Mouse (Mus musculus): ENCODE data around the gene Galnt9. TPM values are rescaled to one million over a fixed set of nuclear protein-coding genes. Genes with fewer than 3 reads are reported as not detected.

The Galnt9 gene
- polyA plus RNA-seq, 1 experiment from 2014 or later = not detected

DNA sequence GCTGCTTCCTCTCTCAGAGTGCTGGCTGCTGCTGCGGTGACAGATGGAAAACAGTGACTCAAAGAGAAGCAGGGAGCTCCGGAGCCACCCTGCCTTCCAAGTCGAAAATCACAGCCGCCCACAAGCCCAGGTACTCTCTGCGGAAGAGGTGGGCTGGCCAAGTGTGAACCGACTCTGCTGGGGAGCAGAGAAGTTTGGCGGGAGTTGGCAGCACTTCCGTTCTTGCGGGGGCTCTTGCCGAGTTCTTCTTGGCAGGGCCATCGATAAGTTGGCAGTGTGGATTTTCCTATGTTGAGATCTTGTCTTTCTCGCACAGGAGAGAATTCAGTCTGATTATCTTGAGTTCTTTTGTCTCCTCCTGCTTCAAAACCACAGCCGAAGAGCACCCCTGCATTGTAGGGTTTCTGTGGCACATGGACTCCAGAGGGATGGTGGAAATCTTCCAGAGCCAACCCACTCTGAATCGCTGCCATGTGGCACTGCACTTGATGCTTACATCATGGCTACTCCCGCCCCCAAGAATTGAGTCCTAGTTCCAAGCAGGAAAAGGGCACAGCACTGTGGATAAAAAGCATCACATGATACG lies 18.7 kb downstream of the Galnt9 start:
- Histone ChIP-seq H3K4me1 (peaks cover 16% of the 10 kb centered on the region), H3K27ac (no peak overlapping the region), H3K27me3 (replicated peaks) (no peaks in the 10 kb centered on the region), H3K9me3 (replicated peaks) (no peaks in the 10 kb centered on the region), H3K4me3 (no peak overlapping the region), H3K36me3 (no peaks in the 10 kb centered on the region), H3K9ac (no peak overlapping the region), H3K4me2 (no peak overlapping the region)
- ATAC-seq = no peak
- 60% methylated on average over 16 of the region's 16 CpGs for WGBS (ENCODE audit: insufficient replicate concordance)

DNA sequence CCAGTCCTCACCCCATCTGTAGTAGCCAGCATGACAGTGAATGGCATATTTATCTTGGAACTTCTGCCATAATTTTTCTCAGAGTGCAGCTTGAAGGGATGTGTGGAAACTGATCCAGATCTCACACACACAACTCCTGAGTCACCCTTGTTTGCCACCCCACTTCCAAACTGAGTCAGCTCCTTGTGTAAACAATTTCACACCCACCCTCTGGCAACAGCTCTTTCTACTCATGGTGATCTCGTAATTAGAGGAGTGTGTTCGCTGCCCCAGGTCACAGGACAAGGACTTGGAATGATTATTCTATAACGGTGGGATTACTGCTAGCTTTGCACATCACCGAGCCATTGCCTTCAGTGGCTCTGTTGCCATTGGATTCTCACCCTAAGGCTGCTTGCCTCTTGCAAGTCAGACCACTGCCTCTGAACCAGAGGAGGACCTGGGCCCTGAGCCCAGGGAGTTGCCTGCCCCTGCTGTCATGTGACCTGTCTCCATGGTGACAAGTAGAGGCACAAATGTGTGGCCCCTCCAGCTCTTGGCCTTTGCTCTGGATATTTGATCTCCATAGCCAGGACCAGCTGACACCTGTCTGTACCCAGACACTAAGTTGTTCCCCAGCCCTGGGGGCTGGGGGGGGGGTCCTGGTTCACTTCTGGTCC lies 21.0 kb downstream of the Galnt9 start:
- ATAC-seq = no peak
- Histone ChIP-seq H3K9ac (no peak overlapping the region), H3K4me3 (no peak overlapping the region), H3K4me1 (peaks cover 23% of the 10 kb centered on the region), H3K27me3 (replicated peaks) (peaks cover 5% of the 10 kb centered on the region; the same call in 1 of the 2 replicates), H3K9me3 (replicated peaks) (no peaks in the 10 kb centered on the region), H3K36me3 (no peaks in the 10 kb centered on the region), H3K27ac (no peak overlapping the region), H3K4me2 (no peak overlapping the region)
- WGBS (ENCODE audit: insufficient replicate concordance) = 54% methylated on average over 4 of the region's 4 CpGs

DNA sequence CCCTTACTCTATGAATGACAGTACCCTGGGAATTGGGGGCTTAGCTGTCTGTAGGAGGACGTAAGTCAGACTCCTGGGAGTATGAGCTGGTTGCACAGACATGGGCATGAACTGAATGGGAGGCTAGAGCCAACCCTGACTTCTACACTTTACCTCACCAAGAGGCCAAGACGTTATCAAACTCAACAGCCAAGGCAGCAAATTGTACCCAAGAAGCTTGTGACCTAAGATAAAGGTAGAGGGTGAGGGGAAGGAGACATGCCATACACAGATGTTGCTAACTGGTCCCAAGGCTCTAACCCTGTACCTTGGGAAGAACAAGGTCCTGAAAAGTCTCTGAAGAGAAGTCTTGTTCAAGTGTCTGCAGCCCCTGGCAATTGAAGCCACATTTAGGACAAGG lies 23.4 kb downstream of the Galnt9 start:
- 44% methylated on average over 2 of the region's 2 CpGs for WGBS (ENCODE audit: insufficient replicate concordance)
- peak; percentile 84 for ATAC-seq
- Histone ChIP-seq H3K27ac (peak overlapping the region; percentile 36; the same call in 1 of the 2 replicates), H3K4me1 (peaks cover 23% of the 10 kb centered on the region), H3K4me3 (no peak overlapping the region), H3K36me3 (no peaks in the 10 kb centered on the region), H3K27me3 (replicated peaks) (peaks cover 8% of the 10 kb centered on the region; the same call in 1 of the 2 replicates), H3K9me3 (replicated peaks) (no peaks in the 10 kb centered on the region), H3K4me2 (0 out of 2 replicates have a peak overlapping the region, but pooled peaks have one; percentile 18), H3K9ac (no peak overlapping the region)

DNA sequence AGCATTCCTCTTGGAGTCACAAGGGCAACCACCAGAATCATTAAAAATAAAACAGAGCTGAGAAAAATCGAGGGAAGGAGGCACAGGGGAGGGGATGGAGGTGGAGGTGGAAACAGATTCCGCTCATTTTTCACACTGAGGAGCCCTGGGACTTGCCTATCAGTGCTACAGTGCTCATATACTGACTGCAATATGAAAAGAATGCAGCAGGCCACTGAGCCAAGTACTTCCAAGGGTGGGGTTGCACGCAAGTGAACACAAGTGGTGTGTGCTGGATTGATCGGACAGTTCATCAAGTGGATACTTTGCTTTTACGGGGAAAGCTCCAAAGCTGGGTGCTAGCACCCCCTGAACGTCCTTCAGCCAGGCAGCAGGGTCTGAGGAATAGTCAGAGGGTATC lies 30.7 kb downstream of the Galnt9 start:
- Histone ChIP-seq H3K27ac (no peak overlapping the region), H3K4me3 (no peak overlapping the region), H3K27me3 (replicated peaks) (peaks cover 4% of the 10 kb centered on the region; the same call in 1 of the 2 replicates), H3K4me1 (no peaks in the 10 kb centered on the region), H3K4me2 (no peak overlapping the region), H3K36me3 (no peaks in the 10 kb centered on the region), H3K9ac (no peak overlapping the region), H3K9me3 (replicated peaks) (no peaks in the 10 kb centered on the region)
- no peak for ATAC-seq
- whole genome bisulfite sequencing (ENCODE audit: insufficient replicate concordance) = 54% methylated on average over 6 of the region's 6 CpGs

DNA sequence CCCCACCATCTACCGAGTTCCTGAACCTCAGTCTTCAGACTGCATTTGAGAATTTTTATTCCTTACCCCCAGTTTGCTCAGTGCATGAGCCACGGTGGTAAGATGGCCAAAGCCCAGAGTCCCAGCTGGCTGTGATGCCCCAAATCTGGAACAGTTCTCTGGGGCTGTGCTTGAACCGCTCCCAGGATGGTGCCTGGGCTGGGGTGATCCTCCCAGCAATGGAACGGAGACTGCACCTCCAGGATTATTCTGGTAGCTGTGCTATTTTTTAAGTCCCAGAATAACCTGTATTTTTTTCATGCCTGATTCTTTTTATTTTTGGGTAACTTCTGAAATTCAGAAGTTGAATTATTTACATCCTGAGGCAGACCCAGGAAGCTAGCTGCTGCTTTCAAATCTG lies 35.1 kb downstream of the Galnt9 start:
- Histone ChIP-seq H3K4me2 (no peak overlapping the region), H3K27ac (no peak overlapping the region), H3K4me1 (no peaks in the 10 kb centered on the region), H3K9ac (no peak overlapping the region), H3K4me3 (no peak overlapping the region), H3K27me3 (replicated peaks) (0 out of 2 replicates have a peak, but pooled peaks cover 7% of the 10 kb centered on the region), H3K9me3 (replicated peaks) (no peaks in the 10 kb centered on the region), H3K36me3 (no peaks in the 10 kb centered on the region)
- ATAC-seq = no peak
- 70% methylated on average over 4 of the region's 4 CpGs for WGBS (ENCODE audit: insufficient replicate concordance)

DNA sequence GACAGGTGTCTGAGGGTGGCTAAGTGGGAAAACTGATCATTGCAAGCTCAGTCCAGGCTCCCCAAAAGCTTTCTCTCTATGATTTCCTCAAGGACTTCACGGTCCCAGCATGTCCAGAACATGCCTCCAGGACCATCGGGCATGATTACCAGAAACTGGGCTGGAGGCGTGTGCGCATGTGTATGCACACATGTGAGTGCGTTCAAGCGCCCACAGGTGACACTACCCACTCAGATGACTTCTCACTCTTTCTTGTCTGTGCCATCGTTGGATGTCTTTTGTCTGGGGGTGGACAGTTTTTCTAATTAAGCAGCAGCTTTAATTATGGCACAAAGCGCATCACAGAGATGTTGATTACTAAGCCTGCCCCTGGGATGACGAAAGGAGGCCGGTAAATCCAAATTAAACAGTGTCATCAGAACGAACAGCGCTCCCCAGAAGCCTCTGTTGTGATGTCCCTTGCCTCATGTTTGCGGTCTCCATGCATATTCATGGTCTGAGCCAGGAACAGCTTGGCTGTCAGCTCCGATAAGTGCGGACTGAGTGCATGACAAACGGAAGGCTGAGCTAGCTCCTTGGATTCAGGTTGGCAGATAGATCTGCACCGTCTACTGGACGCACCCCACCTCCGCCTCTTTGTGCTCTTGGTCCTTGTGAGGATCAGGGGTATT lies 36.5 kb downstream of the Galnt9 start:
- H3K27me3 ChIP-seq (replicated peaks) = 0 out of 2 replicates have a peak, but pooled peaks cover 11% of the 10 kb centered on the region
- no peak overlapping the region for H3K27ac ChIP-seq
- no peak overlapping the region for H3K4me2 ChIP-seq
- ATAC-seq = no peak
- no peak overlapping the region for H3K9ac ChIP-seq
- 74% methylated on average over 19 of the region's 19 CpGs for WGBS (ENCODE audit: insufficient replicate concordance)
- no peaks in the 10 kb centered on the region for H3K9me3 ChIP-seq (replicated peaks)
- H3K4me3 ChIP-seq = no peak overlapping the region
- no peaks in the 10 kb centered on the region for H3K36me3 ChIP-seq
- H3K4me1 ChIP-seq = no peaks in the 10 kb centered on the region

DNA sequence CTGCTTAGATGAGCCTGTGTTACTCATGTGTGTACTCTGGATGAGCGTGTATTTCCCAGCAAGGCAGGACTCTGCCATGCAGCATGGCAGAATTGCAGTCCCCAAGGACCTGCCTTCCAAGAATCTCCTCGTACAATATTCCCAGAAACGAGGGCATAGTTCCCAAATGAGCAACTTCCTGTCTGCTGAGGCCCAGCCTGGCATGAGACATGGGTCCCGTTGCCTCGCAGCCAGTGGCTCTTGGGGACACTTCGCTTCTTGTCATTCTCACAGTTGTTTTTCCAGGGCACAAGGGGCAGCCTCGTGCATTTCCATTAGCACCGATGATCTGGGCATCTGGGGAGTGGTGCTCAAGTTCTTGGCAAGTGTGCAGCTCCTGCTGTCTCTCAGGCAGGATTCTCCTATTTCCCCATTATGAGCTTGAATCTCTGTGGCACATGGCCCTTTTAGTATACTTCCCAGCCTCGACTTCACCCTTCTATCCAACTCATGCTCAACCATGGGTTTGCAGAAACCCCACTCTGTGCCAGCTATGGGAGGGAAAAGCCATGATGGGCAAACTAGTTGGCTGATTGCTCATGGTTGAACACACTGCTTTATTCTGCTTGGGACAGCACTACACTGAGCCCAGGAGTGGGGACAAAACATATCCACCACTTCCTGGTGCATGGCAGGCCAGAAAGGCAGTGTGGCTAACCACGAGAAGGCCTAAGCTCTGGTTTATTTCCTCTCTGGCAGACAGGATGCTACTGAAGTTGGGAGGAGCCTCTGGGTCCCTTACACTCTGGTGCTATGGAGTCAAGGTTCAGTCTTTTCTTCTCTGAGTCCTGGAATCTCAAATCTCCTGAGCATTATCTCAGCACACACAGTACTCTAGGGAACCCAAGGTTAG lies 38.7 kb downstream of the Galnt9 start:
- Histone ChIP-seq H3K4me2 (no peak overlapping the region), H3K4me1 (no peaks in the 10 kb centered on the region), H3K27me3 (replicated peaks) (0 out of 2 replicates have a peak, but pooled peaks cover 11% of the 10 kb centered on the region), H3K4me3 (no peak overlapping the region), H3K9ac (no peak overlapping the region), H3K9me3 (replicated peaks) (no peaks in the 10 kb centered on the region), H3K27ac (no peak overlapping the region), H3K36me3 (no peaks in the 10 kb centered on the region)
- ATAC-seq = no peak
- WGBS (ENCODE audit: insufficient replicate concordance) = 39% methylated on average over 10 of the region's 10 CpGs

DNA sequence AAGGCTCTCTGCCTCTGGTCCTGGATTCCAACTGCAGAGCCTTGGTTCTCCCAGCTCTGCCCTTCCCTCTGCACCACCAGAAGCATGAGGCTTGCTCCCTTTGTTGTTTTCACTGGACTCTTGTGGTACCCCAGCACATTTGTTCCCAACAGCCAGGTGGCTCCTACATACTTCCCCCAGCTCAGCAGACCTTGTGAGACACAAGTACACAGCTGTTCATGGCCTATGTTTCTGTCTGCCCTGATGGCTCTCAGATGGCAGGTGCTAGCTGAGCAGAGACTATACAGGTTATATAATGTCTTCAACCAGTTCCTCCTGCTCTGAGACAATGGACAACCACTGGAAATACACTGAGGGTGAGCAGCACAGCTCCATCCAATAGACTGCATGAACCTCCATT lies 43.3 kb downstream of the Galnt9 start:
- H3K36me3 ChIP-seq = no peaks in the 10 kb centered on the region
- H3K9ac ChIP-seq = no peak overlapping the region
- no peaks in the 10 kb centered on the region for H3K4me1 ChIP-seq
- peaks cover 4% of the 10 kb centered on the region; the same call in 1 of the 2 replicates for H3K27me3 ChIP-seq (replicated peaks)
- no peak overlapping the region for H3K27ac ChIP-seq
- no peak overlapping the region for H3K4me2 ChIP-seq
- ATAC-seq = no peak
- no peak overlapping the region for H3K4me3 ChIP-seq
- H3K9me3 ChIP-seq (replicated peaks) = no peaks in the 10 kb centered on the region

DNA sequence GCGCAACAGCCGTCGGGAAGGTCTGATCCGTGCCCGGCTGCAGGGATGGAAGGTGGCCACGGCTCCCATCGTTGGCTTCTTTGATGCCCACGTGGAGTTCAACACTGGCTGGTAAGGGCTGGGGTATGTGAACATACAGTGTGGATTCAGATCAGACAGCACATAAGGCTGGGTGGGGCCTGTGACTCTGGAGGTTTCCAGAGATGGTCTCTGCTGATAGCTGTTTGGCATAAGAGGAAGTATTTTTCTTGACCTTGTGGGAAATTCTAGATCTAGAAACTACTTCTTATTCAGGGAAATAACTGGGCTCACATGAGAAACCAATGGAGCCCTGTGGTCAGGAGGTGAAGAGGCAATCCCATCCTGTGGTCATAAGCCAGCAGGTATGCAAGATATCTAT lies 45.7 kb downstream of the Galnt9 start:
- no peaks in the 10 kb centered on the region for H3K9me3 ChIP-seq (replicated peaks)
- no peaks in the 10 kb centered on the region for H3K36me3 ChIP-seq
- ATAC-seq = no peak
- H3K9ac ChIP-seq = no peak overlapping the region
- H3K4me2 ChIP-seq = no peak overlapping the region
- WGBS (ENCODE audit: insufficient replicate concordance) = 82% methylated on average over 8 of the region's 8 CpGs
- H3K4me1 ChIP-seq = no peaks in the 10 kb centered on the region
- H3K4me3 ChIP-seq = no peak overlapping the region
- no peak overlapping the region for H3K27ac ChIP-seq
- peaks cover 4% of the 10 kb centered on the region for H3K27me3 ChIP-seq (replicated peaks)

DNA sequence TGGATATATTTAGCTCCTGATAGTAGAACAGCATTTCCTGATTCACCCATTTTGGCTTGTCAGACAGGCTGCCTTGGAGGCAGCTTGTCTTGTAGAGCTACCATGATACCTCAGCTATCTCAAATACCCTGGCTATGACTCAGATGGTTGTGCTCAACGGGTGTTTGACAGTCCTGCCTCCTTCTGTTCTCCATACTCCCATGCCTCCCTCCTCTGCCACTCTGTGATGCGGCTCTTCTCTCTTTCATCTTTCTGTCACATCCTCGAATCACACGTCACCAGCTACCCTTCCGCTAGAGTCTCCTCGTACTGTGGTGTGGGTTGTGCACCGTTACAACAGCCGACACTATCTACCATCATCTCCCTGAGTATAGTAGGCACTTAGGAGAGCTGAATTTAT lies 50.3 kb downstream of the Galnt9 start:
- ATAC-seq = no peak
- no peak overlapping the region for H3K4me3 ChIP-seq
- H3K4me2 ChIP-seq = no peak overlapping the region
- 61% methylated on average over 8 of the region's 8 CpGs for WGBS (ENCODE audit: insufficient replicate concordance)
- peaks cover 29% of the 10 kb centered on the region; the same call in 1 of the 2 replicates for H3K27me3 ChIP-seq (replicated peaks)
- no peaks in the 10 kb centered on the region for H3K4me1 ChIP-seq
- no peak overlapping the region for H3K9ac ChIP-seq
- no peaks in the 10 kb centered on the region for H3K9me3 ChIP-seq (replicated peaks)
- H3K36me3 ChIP-seq = no peaks in the 10 kb centered on the region
- H3K27ac ChIP-seq = no peak overlapping the region

DNA sequence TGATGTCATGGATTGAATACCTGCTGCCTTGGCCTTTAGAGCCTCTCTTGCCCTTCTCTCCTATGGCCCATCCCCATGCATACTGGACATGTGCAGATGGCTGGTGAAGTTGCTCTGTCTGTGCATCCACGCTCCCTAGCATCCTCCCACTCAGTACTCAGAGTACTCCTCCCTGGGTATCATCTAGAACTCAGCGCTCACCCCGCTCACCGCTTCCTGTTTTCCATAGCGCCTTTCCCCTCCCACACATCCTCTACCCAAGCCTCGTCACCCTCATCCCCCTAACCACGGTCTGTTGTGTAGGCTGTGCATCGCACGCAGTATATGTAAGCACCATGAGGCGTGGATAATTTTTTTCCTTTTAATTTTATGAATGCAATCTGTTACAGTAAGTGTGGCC lies 51.2 kb downstream of the Galnt9 start:
- Histone ChIP-seq H3K4me1 (no peaks in the 10 kb centered on the region), H3K9ac (no peak overlapping the region), H3K27me3 (replicated peaks) (peaks cover 29% of the 10 kb centered on the region; the same call in 1 of the 2 replicates), H3K27ac (no peak overlapping the region), H3K4me3 (no peak overlapping the region), H3K36me3 (no peaks in the 10 kb centered on the region), H3K9me3 (replicated peaks) (no peaks in the 10 kb centered on the region), H3K4me2 (no peak overlapping the region)
- no peak for ATAC-seq
- 62% methylated on average over 10 of the region's 10 CpGs for WGBS (ENCODE audit: insufficient replicate concordance)
